In the genomic region with DNA sequence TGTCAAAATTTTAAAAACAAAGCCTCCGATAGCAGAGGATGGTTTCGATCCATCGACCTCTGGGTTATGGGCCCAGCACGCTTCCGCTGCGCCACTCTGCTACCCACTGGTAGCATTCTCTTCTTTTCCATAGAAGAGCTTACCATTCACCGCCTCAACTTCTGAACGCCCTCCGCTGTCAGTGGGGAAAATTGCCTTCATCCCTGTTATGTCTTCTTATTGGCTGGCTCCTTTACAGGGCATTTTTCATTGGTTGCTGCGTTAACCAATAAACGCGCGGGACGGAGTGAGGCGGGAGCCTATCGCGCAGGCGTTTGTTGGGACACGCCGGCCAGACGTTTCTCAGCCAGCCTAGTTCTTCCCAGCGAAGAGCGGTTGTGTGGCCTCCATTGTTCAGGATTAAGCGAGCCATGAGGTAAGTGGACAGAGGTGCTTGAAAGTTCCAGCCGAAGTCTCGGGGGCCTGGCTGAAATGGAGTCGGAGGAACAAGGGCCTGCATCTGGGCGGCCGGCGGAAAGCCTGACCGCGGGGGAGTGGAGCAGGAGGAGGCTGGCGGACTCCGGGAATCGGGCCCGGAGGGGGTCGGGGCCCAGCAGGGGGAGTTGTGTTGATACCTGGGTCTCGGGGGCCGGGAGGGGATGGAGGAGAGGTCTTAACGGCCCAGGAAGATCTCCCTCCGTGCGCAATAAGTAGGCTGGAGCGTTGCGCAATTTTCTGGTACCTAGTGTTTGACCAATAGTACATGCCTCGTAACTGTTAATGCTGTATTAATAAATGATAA, we compare ENCODE assay signal across 7 mouse cellular contexts. TPM values are rescaled to one million over a fixed set of nuclear protein-coding genes. Genes with fewer than 3 reads are reported as not detected.
A peak's percentile ranks its signal among the peaks of the same experiment; 100 is the strongest.
DNase-seq lines count a peak whose midpoint lies in the region; ATAC-seq lines count a peak whose summit lies in the region.

Gene Ilf2 (plus strand): TSS at position 296 of the 781 bp plus-strand sequence.

- H3K9me3 ChIP-seq in embryonic facial prominence, embryonic 11.5 days (replicated peaks; ENCODE audit: control insufficient read depth, low read length) = no peaks in the 10 kb centered on the region
- no peaks in the 10 kb centered on the region for H3K9me3 ChIP-seq in limb, embryonic 10.5 days (replicated peaks)
- no peaks in the 10 kb centered on the region for H3K9me3 ChIP-seq in midbrain, embryonic 13.5 days

- ATAC-seq in embryonic facial prominence, embryonic 11.5 days (replicated peaks; ENCODE audit: insufficient number of reproducible peaks, low FRiP score, low TSS enrichment, low read depth) = peak; percentile 99
- ATAC-seq in granulocyte monocyte progenitor cell, adult 5-6 weeks (replicated peaks; ENCODE audit: poor library complexity, severe bottlenecking) = peak; percentile 96
- peak; percentile 100 for ATAC-seq in midbrain, embryonic 13.5 days

- no peaks in the 10 kb centered on the region for H3K27me3 ChIP-seq in embryonic facial prominence, embryonic 11.5 days (ENCODE audit: control insufficient read depth, insufficient read depth, low read length)
- no peaks in the 10 kb centered on the region for H3K27me3 ChIP-seq in limb, embryonic 10.5 days (ENCODE audit: low read depth, poor library complexity, severe bottlenecking)
- no peaks in the 10 kb centered on the region for H3K27me3 ChIP-seq in midbrain, embryonic 13.5 days

- no peaks in the 10 kb centered on the region for H3K4me1 ChIP-seq in embryonic facial prominence, embryonic 11.5 days (ENCODE audit: control insufficient read depth, insufficient read depth, low read length)
- H3K4me1 ChIP-seq in limb, embryonic 10.5 days = peaks cover 7% of the 10 kb centered on the region
- peaks cover 17% of the 10 kb centered on the region for H3K4me1 ChIP-seq in midbrain, embryonic 13.5 days (replicated peaks)

- H3K27ac ChIP-seq in embryonic facial prominence, embryonic 11.5 days (replicated peaks; ENCODE audit: low read depth, low read length) = peak within 1 kb of the TSS; percentile 93
- peak within 1 kb of the TSS; percentile 98 for H3K27ac ChIP-seq in limb, embryonic 10.5 days
- peak within 1 kb of the TSS; percentile 90 for H3K27ac ChIP-seq in midbrain, embryonic 13.5 days

- peak within 1 kb of the TSS; percentile 86 for H3K4me3 ChIP-seq in embryonic facial prominence, embryonic 11.5 days (ENCODE audit: low read depth, low read length)
- peak within 1 kb of the TSS; percentile 77 for H3K4me3 ChIP-seq in limb, embryonic 10.5 days
- peak within 1 kb of the TSS; percentile 84 for H3K4me3 ChIP-seq in midbrain, embryonic 13.5 days (replicated peaks)

- WGBS in embryonic facial prominence, embryonic 11.5 days = under 1% methylated on average over 45 of the region's 45 CpGs
- under 1% methylated on average over 45 of the region's 45 CpGs for WGBS in limb, embryonic 10.5 days
- under 1% methylated on average over 45 of the region's 45 CpGs for WGBS in midbrain, embryonic 13.5 days

- H3K9ac ChIP-seq in embryonic facial prominence, embryonic 11.5 days (replicated peaks; ENCODE audit: low read length) = peak within 1 kb of the TSS; percentile 96
- H3K9ac ChIP-seq in midbrain, embryonic 13.5 days (replicated peaks) = peak within 1 kb of the TSS; percentile 87

- peak; percentile 96 for DNase-seq in adrenal gland, postnatal 14 days
- DNase-seq in embryonic facial prominence, embryonic 11.5 days (ENCODE audit: low spot score) = peak; percentile 99
- peak; percentile 98 for DNase-seq in kidney, adult 11 months
- DNase-seq in limb, embryonic 10.5 days (ENCODE audit: low spot score) = peak; percentile 96
- DNase-seq in spleen, adult 12 weeks (ENCODE audit: low spot score) = peak; percentile 92

- peaks cover 5% of the 10 kb centered on the region for H3K36me3 ChIP-seq in embryonic facial prominence, embryonic 11.5 days (replicated peaks; ENCODE audit: control insufficient read depth, insufficient read depth, low read depth, low read length)
- H3K36me3 ChIP-seq in limb, embryonic 10.5 days = peaks cover 39% of the 10 kb centered on the region
- peaks cover 33% of the 10 kb centered on the region for H3K36me3 ChIP-seq in midbrain, embryonic 13.5 days

- H3K4me2 ChIP-seq in embryonic facial prominence, embryonic 11.5 days (ENCODE audit: low read depth, low read length) = peak within 1 kb of the TSS; percentile 58
- H3K4me2 ChIP-seq in midbrain, embryonic 13.5 days (replicated peaks) = peak within 1 kb of the TSS; percentile 78

RNA-seq across cellular contexts. Expression of gene Ilf2, which starts in this region (rescaled TPM):
- total RNA-seq in adrenal gland, postnatal 14 days (2021) = 54.7 and 66.2 TPM in 2 replicates
- 364 and 383 TPM in 2 replicates for polyA plus RNA-seq in embryonic facial prominence, embryonic 11.5 days (2014; fragmentation: Nextera tagmentation; extraction: Ambion mirVana)
- 120 and 128 TPM in 2 replicates for total RNA-seq in granulocyte monocyte progenitor cell, adult 5-6 weeks (2014; fragmentation: Nextera tagmentation)
- 176 and 204 TPM in 2 replicates for total RNA-seq in granulocyte monocyte progenitor cell, adult 5-6 weeks (2017)
- polyA plus RNA-seq in limb, embryonic 10.5 days (2016; fragmentation: Nextera tagmentation; extraction: Ambion mirVana) = 374 and 379 TPM in 2 replicates
- 343 and 361 TPM in 2 replicates for polyA plus RNA-seq in midbrain, embryonic 13.5 days (2015; fragmentation: Nextera tagmentation; extraction: Ambion mirVana)

Comparison
In these comparisons a context has a peak if more than half of its experiments do, and no peak if none do; other contexts are left out.
1. Peak in every context shown above with its lines: DNase-seq, ATAC-seq, H3K4me3 ChIP-seq and H3K27ac ChIP-seq.